In genomic region chr16:11134348-11135344, GRCm38 (mm10) we compare ENCODE assay signal across 8 mouse cellular contexts. TPM values are rescaled to one million over a fixed set of nuclear protein-coding genes. Genes with fewer than 3 reads are reported as not detected.
DNase-seq lines count a peak whose midpoint lies in the region; ATAC-seq lines count a peak whose summit lies in the region.

Gene Txndc11, minus strand, starts transcription at chr16:11134650.

- peak within 1 kb of the TSS; percentile 92 for H3K4me3 ChIP-seq in intestine, embryonic 14.5 days (ENCODE audit: low read depth, low read length)

- H3K9me3 ChIP-seq in intestine, embryonic 14.5 days (ENCODE audit: control insufficient read depth, low read length): no peaks in the 10 kb centered on the region

- H3K27ac ChIP-seq in intestine, embryonic 14.5 days (ENCODE audit: low read depth): peak within 1 kb of the TSS; percentile 85

- peaks cover 19% of the 10 kb centered on the region for H3K4me1 ChIP-seq in intestine, embryonic 14.5 days (replicated peaks; ENCODE audit: control insufficient read depth, insufficient read depth, low read length)

- H3K36me3 ChIP-seq in intestine, embryonic 14.5 days (ENCODE audit: control insufficient read depth, insufficient read depth, low read length): peaks cover 32% of the 10 kb centered on the region

- no peaks in the 10 kb centered on the region for H3K27me3 ChIP-seq in intestine, embryonic 14.5 days (replicated peaks; ENCODE audit: control insufficient read depth, insufficient read depth, low read length)

- WGBS in intestine, embryonic 14.5 days: under 1% methylated on average over 77 of the region's 80 CpGs

- intact Hi-C loops in left cerebral cortex, postnatal 14 days (cut with DNase I): no loop called here

- peak; percentile 99 for DNase-seq in adrenal gland, adult 18-20 months (ENCODE audit: low spot score in 2 of 2)
- DNase-seq in embryo, embryonic 11 days: peak; percentile 100
- peak; percentile 99 for DNase-seq in gastrocnemius, postnatal 25 days
- DNase-seq in intestine, embryonic 14.5 days (ENCODE audit: low spot score): peak; percentile 97
- peak; percentile 99 for DNase-seq in left cerebral cortex, postnatal 14 days (ENCODE audit: low spot score in 2 of 2)
- peak; percentile 99 for DNase-seq in mesoderm, embryonic 11.5 days (ENCODE audit: low read depth, low spot score)
- peak; percentile 99 for DNase-seq in right cerebral cortex, postnatal 36 days (ENCODE audit: low spot score in 2 of 2)
- peak; percentile 99 for DNase-seq in yolk sac, embryonic 10.5 days (ENCODE audit: low spot score)

- H3K9ac ChIP-seq in intestine, embryonic 14.5 days (ENCODE audit: low read length): peak within 1 kb of the TSS; percentile 92

- H3K4me2 ChIP-seq in intestine, embryonic 14.5 days (ENCODE audit: low read length): peak within 1 kb of the TSS; percentile 55

- ATAC-seq in intestine, embryonic 14.5 days (replicated peaks; ENCODE audit: low FRiP score, low TSS enrichment, low read depth): peak; percentile 99

RNA-seq across cellular contexts. Expression of gene Txndc11, which starts in this region (rescaled TPM):
- total RNA-seq in adrenal gland, adult 18-20 months (2021): 10 to 100 TPM; 39.4 to 56.6 TPM
- 10 to 100 TPM in 1 of 2 experiments, 1 to 10 TPM in 1; 8.9 to 10.1 TPM for total RNA-seq in gastrocnemius, postnatal 25 days (2021)
- 34.8 and 39.2 TPM in 2 replicates for polyA plus RNA-seq in intestine, embryonic 14.5 days (2014; fragmentation: Nextera tagmentation; extraction: Ambion mirVana)
- 10 to 100 TPM; 35.0 to 37.1 TPM for total RNA-seq in left cerebral cortex, postnatal 14 days (2021)

Comparison
In these comparisons a context has a peak if more than half of its experiments do, and no peak if none do; other contexts are left out.
1. Peak in every context shown above with its lines: DNase-seq, ATAC-seq, H3K4me3 ChIP-seq and H3K27ac ChIP-seq.